Mouse (Mus musculus) C2C12 (cell line): ENCODE data around the gene Nr2f6. TPM values are rescaled to one million over a fixed set of nuclear protein-coding genes. Genes with fewer than 3 reads are reported as not detected.

ENCODE experiments used
- H3K27me3 ChIP-seq: one replicate; pipeline ENCODE4 v1.6.1; 2011; ENCODE audit not compliant: control insufficient read depth, insufficient read depth, insufficient read length
- H3K36me3 ChIP-seq: one replicate; pipeline ENCODE4 v1.6.1; 2011; ENCODE audit not compliant: control insufficient read depth, insufficient read depth
- H3K4me3 ChIP-seq: one replicate; pipeline ENCODE4 v1.5.1; 2011; ENCODE audit warnings: mild to moderate bottlenecking, control low read depth; ENCODE audit not compliant: poor library complexity, insufficient read depth, severe bottlenecking
- H3K79me2 ChIP-seq: one replicate; pipeline ENCODE4 v1.6.1; 2011; ENCODE audit not compliant: control insufficient read depth, insufficient read depth
- H3K79me3 ChIP-seq: one replicate; pipeline ENCODE4 v1.6.1; 2011; ENCODE audit warnings: low read depth, control low read depth
- H3ac ChIP-seq: one replicate; pipeline ENCODE3; 2011; ENCODE audit warnings: low read depth; ENCODE audit not compliant: control insufficient read depth, insufficient read length
- CEBPB ChIP-seq: IDR thresholded peaks from one replicate; pipeline ENCODE4 v1.6.1; 2011; ENCODE audit warnings: low read depth, mild to moderate bottlenecking, control low read depth, moderate library complexity
- CTCF ChIP-seq: IDR thresholded peaks from one replicate; pipeline ENCODE4 v1.5.1; 2011; ENCODE audit not compliant: control insufficient read depth, insufficient read depth, insufficient read length
- FOSL1 ChIP-seq: IDR thresholded peaks from one replicate; pipeline ENCODE4 v1.8.0; 2011; ENCODE audit warnings: mild to moderate bottlenecking, low read length; ENCODE audit not compliant: poor library complexity, insufficient read depth, severe bottlenecking
- MAX ChIP-seq: IDR thresholded peaks from one replicate; pipeline ENCODE4 v1.6.1; 2011; ENCODE audit warnings: mild to moderate bottlenecking, control low read depth
- MYOD1 ChIP-seq: IDR thresholded peaks from one replicate; pipeline ENCODE4 v1.6.1; 2011; ENCODE audit warnings: low read depth; ENCODE audit not compliant: control insufficient read depth, insufficient read length
- MYOG ChIP-seq: IDR thresholded peaks from one replicate; pipeline ENCODE4 v1.6.1; 2011; ENCODE audit not compliant: control insufficient read depth, insufficient read length; ENCODE audit errors: extremely low read depth
- USF1 ChIP-seq: IDR thresholded peaks from one replicate; pipeline ENCODE4 v1.6.1; 2011; ENCODE audit warnings: low read depth, mild to moderate bottlenecking, control low read depth, moderate library complexity
- polyA plus RNA-seq: library from polyadenylated mRNA; unstranded; fragments of >200 nt; fragmentation: generic; extraction: Trizol; gene quantifications from one replicate; pipeline ENCODE4 v1.2.1, GENCODE M21; 2012; ENCODE audit warnings: missing spikeins

The Nr2f6 gene
- polyA plus RNA-seq, 1 experiment: 73.0 TPM

GRCm38 (mm10) chr8:71367529-71368176 lies 14.1 kb downstream of the Nr2f6 start:
- Histone ChIP-seq H3K4me3 (peak overlapping the region; percentile 41), H3ac (peak overlapping the region; percentile 70), H3K36me3 (peaks cover 17% of the 10 kb centered on the region), H3K79me3 (no peaks in the 10 kb centered on the region), H3K79me2 (peaks cover 16% of the 10 kb centered on the region), H3K27me3 (no peaks in the 10 kb centered on the region)
- no peak for TF ChIP-seq CEBPB
- no peak for TF ChIP-seq USF1
- no peak for TF ChIP-seq CTCF
- TF ChIP-seq MYOG: no peak
- TF ChIP-seq MYOD1: no peak
- TF ChIP-seq MAX: no peak
- no peak for TF ChIP-seq FOSL1

- Histone ChIP-seq H3K4me3 (peak within 1 kb of the TSS; percentile 41), H3K36me3 (peaks cover 17% of the 10 kb centered on the region), H3ac (peak within 1 kb of the TSS; percentile 90), H3K79me3 (no peaks in the 10 kb centered on the region), H3K79me2 (peaks cover 16% of the 10 kb centered on the region), H3K27me3 (no peaks in the 10 kb centered on the region)
- TF ChIP-seq CEBPB: no peak
- TF ChIP-seq MYOD1: no peak
- peak; percentile 78 for TF ChIP-seq MAX
Observed at GRCm38 (mm10) chr8:71366771-71367528, 14.8 kb downstream of the Nr2f6 start, which contains the start of gene Use1. Use1 (plus strand) TSS chr8:71366848.

- Histone ChIP-seq H3K79me3 (no peaks in the 10 kb centered on the region), H3K79me2 (no peaks in the 10 kb centered on the region), H3K27me3 (no peaks in the 10 kb centered on the region), H3K4me3 (no peak overlapping the region), H3ac (no peak overlapping the region), H3K36me3 (peaks cover 46% of the 10 kb centered on the region)
- TF ChIP-seq FOSL1 (no peak), CTCF (no peak), MYOD1 (no peak), MYOG (no peak), MAX (no peak), USF1 (no peak), CEBPB (no peak)
Observed at GRCm38 (mm10) chr8:71358026-71358425, 23.7 kb downstream of the Nr2f6 start.

- peaks cover 74% of the 10 kb centered on the region for H3K36me3 ChIP-seq
- no peaks in the 10 kb centered on the region for H3K27me3 ChIP-seq
Observed at GRCm38 (mm10) chr8:71351520-71351919, 30.2 kb downstream of the Nr2f6 start.

GRCm38 (mm10) chr8:71351117-71351516 lies 30.6 kb downstream of the Nr2f6 start:
- Histone ChIP-seq H3K79me3 (no peaks in the 10 kb centered on the region), H3K79me2 (no peaks in the 10 kb centered on the region), H3ac (no peak overlapping the region), H3K36me3 (peaks cover 74% of the 10 kb centered on the region), H3K27me3 (no peaks in the 10 kb centered on the region), H3K4me3 (no peak overlapping the region)
- TF ChIP-seq MAX: peak; percentile 64
- peak; percentile 93 for TF ChIP-seq MYOD1
- TF ChIP-seq MYOG: no peak
- peak; percentile 9 for TF ChIP-seq CEBPB
- no peak for TF ChIP-seq CTCF
- TF ChIP-seq FOSL1: no peak
- no peak for TF ChIP-seq USF1

More at GRCm38 (mm10) chr8:71351520-71351919, 30.2 kb downstream of the Nr2f6 start:
- Histone ChIP-seq H3K79me2 (no peaks in the 10 kb centered on the region), H3K4me3 (no peak overlapping the region), H3K79me3 (no peaks in the 10 kb centered on the region), H3ac (no peak overlapping the region)
- TF ChIP-seq FOSL1: peak; percentile 75
- TF ChIP-seq USF1: no peak
